Mouse (Mus musculus) megakaryocyte progenitor cell, adult 5-6 weeks (primary cell): ENCODE results near the gene Sh2b3. TPM values are rescaled to one million over a fixed set of nuclear protein-coding genes. Genes with fewer than 3 reads are reported as not detected.

ENCODE experiments used
- ATAC-seq: replicated peaks from 2 replicates; pipeline ENCODE4 v1.8.0; 2016; ENCODE audit warnings: mild to moderate bottlenecking, moderate TSS enrichment, inconsistent platforms; ENCODE audit not compliant: poor library complexity
- total RNA-seq, 2 experiments: library from RNA; stranded (forward) in 1 of 2; stranded (reverse) in 1 of 2; fragments of 157-497, 149-512 nt in 1 of 2; fragments of 200-1000 nt in 1 of 2; gene quantifications; 2 replicates each; pipeline versions ENCODE4 v1.2.3 to v1.2.4; 2015 to 2017

Gene Sh2b3
- total RNA-seq, 2 experiments from 2014 or later: 13.5 to 31.7 TPM

- no peak for ATAC-seq
Observed at GRCm38 (mm10) chr5:121845361-121845760, 7.9 kb upstream of the Sh2b3 start.

DNA sequence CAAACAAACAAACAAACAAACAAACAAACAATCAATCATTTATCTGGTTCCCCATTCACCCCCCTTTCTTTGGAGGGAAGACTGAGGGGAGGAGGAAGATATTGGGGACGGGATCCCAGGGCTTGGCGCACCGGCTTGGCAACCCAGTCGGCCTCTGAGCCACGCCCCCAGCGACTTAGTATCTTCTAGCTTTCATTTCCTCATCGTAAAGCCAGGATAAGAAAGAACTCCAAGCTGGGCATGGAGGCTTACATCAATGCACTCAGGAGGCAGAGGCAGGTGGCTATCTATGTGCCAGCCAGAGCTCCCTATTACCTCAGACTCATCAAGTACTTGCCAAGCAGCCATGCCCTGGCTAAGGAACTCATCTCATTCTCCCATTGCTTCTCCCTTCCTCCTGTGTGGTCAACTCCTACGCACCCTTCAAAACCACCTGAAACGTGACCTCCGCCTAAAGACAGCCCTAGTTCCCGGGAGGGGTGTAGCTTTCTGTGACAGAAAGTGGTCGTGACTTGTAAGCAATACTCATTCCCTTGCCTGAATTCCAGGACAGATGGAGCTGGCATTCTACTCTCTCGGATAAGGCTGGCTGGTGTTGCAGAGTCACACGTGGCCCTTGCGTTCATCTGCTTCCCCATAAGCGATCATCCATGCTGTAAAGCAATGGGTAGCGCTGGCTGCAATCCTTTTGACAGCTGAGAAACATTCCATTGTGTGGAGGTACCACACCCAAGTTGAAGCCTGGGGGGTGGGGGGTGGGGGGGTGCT is 5.9 kb upstream of the Sh2b3 start:
- ATAC-seq: peak; percentile 22

GRCm38 (mm10) chr5:121842665-121843118 is 5.2 kb upstream of the Sh2b3 start:
- ATAC-seq: peak; percentile 70

DNA sequence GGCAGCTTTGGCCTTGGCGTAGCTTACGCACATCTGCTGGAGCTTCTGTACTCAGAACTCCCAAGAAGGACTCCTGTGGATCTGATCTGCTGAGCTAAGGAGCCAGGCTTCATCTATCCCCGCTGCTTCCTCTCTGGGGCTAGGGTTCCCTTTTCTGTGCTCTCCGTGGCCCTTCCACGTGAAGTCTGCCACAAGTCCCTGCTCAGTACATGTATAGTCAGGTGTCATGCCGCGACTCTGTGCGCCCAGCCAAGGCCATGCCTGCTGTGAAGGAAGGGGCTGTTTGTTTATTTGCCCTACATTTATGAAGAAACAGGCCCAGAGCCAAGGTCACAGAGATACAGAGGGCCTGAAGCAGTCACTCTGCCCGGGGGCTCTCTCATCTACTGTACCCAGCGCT is 4.5 kb upstream of the Sh2b3 start:
- no peak for ATAC-seq

DNA sequence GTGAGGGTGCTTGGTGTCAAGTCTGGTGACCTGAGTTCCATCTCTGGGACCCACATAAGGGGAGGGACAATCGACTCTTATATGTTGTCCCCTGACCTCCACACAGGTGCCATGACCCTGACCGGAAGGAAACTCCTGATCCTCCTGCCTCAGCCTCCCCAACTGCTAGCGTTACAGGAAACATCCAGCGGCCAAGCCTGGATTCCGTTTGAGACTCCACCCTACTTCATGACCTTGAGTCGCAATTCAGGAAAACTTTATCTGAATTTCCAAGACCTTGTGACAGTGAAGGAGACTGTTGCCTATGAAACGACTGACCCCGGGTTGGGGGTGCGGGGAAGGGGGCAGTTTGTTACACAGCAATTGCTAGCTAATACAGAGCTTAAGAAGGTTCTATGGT is 4.1 kb upstream of the Sh2b3 start:
- ATAC-seq: no peak

DNA sequence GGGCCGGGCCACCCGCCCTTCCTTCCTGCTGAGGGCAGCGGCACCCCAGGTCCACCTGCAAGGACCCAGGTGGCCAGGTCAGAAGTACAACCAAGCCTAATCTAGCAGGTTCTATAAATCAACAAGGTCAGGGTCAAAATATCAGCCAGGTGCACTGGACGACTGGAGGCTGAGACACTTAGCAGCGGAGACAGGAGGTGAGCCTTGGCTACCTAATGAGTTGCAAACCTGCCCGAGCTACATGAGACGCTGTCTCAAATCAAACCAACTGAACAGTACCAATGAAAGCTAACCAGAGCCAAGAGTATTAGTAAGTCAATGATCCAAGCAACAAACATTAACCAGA is 1.7 kb upstream of the Sh2b3 start:
- no peak for ATAC-seq

DNA sequence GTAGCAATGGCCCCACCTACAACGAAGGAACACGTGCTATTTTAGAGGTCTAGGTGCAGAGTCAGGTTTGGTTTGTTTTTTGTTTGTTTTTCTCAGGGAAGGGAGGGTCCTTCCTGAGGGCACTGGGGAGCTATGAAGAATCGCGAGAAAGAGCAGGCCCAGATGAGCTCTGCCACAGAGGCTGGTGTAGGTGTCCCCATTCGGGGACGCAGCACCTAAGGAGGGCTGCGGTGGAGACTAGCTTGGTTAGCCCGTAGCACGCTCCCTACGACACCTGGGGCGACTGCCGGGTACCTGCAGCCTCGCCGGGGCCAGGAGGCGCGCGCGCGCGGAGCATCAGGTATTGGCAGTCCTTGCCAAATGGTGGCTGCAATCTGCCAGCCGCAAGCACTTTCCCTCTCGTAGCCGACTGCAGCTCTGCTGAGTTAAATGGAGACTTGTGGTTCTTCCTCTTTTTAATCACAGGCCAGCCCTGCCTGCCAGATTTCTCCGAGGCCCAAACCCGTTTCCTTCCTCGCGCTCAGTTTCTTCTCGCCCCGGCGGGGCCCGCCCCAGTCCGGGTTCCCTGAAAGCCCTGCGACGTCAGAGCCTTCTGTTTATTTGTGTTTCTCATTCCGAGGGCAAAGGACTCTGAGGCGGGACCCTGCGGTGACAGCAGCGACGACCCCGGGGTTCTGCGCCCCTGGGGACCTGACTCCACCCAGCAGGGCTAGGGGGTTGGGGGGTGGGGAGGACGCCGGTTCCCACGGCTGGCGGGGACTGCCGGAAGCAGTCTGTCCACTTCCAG is 1.1 kb upstream of the Sh2b3 start:
- peak; percentile 12 for ATAC-seq

DNA sequence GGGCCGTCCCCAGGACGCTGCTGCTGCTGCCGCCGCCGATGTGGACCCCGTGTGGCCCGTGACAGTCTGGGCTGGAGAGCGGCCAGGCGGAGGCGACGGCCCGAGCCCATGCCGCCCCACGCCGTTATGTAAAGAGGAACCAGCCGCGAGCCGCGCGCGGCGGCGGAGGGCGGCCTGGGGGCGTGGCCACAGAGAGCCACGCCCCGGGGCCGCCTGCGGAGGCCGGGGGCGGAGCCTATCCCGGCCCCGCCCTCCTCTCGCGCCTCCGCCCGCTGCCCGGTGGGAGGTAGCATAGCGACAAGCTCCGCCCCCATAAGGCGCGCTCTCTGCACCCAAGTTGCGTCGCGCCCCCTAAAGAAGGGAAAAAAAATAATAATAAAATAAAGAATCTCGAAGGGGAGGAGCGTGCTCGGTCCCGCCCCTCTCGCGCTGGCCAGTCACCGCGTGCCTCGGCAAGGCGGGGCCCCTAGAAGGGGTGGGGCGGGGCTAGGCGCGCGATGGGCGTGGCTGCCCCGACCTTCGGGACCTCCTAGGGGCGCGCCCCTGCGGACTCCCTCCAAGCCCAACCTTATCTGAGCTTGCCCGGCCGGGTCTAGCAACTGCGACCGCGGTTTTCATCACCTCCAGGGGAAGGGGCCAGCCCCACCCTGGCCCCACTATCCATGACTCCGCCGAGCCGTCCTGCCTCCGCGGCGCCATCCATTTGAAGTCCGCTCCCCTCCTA is 592 bp downstream of the Sh2b3 start:
- ATAC-seq: peak; percentile 60

DNA sequence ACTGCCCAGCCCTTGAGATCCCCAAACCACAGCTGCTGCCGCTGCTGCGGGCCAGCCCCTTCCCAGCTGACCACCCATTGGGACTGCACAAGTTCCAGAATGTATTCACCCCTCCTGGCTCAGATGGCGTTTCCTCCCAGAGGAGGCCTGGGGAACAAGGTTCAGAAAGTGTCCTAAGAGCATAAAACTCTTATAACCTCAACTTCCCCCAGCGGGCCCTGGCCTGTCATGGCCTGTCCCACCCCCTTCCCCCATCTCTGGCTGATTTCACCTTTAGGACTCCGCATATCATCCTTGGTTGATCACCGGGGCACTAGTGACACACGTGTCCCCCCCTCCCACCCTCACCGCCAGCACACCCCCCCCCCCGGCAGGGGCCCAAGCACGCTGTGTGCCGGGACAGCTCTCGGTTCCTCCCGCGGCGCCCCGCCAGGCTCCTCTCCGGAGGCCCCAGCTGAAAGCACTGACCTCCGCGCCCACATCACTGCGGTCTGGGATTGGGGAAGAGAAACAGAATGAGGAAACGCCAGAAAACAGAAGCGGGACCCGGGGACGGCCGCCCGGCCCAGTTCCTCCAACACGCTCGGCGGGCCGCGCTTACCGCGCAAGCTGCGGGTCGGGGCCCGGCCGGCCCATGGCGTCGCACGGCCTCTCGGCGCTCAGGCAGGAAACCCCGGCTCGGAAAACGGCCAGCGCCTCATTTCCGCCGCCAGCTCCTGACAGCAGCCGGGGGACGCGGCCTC is 1.3 kb downstream of the Sh2b3 start:
- peak; percentile 16 for ATAC-seq

GRCm38 (mm10) chr5:121834991-121835747 is 2.3 kb downstream of the Sh2b3 start:
- no peak for ATAC-seq

GRCm38 (mm10) chr5:121834241-121834606 is 3.2 kb downstream of the Sh2b3 start:
- ATAC-seq: no peak

DNA sequence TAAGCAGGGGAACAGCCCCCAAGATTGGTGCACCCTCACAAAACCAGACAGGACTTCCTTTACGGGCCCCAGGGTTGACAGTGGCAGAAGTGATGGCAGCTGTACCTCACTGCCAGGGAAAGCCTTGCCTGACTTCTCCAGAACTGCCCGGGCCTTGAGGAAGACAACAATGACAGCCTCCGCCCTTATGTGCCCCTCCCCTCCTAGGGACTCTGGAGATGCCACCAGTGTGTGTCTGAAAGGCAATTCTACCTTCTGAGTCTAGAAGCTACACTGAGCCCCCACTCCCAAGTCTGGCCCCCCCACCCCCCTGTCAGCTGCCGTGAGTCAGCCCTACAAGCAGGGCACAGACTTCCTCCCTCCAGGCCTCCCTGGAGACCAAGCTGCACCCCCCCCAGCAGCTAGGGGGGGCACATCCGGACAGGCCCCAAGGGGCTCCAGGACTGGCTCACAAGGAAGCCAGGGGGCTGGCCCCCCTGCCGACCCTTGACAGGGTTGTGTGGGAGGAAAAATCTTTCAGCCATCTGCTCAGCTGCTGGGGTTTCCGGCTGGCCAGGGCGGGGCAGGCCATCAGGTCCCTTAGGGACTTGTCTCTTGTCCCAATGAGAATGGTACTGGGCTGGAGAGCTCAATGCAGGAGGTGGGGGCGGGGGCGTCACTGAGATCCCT is 3.7 kb downstream of the Sh2b3 start:
- ATAC-seq: peak; percentile 9; the same call in 1 of the 2 replicates

DNA sequence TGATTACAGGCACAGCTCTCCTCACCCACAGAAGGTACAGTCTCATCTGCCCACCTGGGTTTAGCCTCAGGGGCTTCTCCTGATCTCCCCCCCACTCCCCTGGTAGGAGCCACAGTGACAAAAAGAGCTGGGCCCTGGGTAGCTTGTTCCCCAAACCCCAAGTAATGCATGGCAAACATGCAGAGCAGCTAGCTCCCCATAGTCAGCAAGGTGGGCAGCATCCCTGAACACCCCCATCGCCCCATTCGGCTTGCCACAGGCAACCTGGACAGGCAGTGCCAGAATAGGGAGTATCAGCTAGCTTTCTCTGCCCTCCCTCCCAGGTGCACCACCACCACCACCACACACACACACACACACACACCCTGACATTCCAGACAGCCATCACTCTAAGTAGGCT is 4.3 kb downstream of the Sh2b3 start:
- ATAC-seq: no peak

- ATAC-seq: no peak
Observed at GRCm38 (mm10) chr5:121832376-121833155, 4.9 kb downstream of the Sh2b3 start.

GRCm38 (mm10) chr5:121831002-121831601 is 6.3 kb downstream of the Sh2b3 start:
- ATAC-seq: no peak

GRCm38 (mm10) chr5:121828491-121829432 is 8.7 kb downstream of the Sh2b3 start:
- no peak for ATAC-seq

DNA sequence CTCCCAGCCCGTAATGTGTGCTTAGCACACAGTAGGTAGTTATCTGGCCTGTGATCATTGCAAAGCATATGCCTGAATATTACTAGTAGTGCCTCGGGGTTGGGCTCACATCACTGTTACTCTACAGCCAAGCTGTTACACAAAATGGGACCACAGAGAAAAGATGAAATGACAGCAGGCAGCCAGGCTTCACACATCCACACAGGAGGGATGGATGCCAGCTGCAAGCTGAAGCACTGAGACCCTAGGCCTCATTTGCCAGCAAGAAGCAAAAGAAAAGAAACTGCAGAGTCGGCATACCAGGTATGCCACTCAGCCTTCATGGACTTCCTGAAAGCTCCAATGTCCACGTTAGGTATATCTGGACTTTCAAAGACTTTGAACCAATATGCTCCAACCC is 9.6 kb downstream of the Sh2b3 start:
- ATAC-seq: no peak
